Mouse (Mus musculus): ENCODE measurements around the gene Cyp4f17.

GRCm38 (mm10) chr17:32468494-32468893 is 37.4 kb upstream of the Cyp4f17 start:
- TF ChIP-seq CTCF (IDR thresholded peaks at IDR 0.05; ENCODE audit: insufficient read depth, low read depth, low read length) (no peak), POLR2A (IDR thresholded peaks at IDR 0.05; ENCODE audit: insufficient read depth, low read depth, low read length) (no peak)
